Mouse (Mus musculus) limb, embryonic 14.5 days (tissue): Measurements from ENCODE around the gene Pik3r1. TPM values are rescaled to one million over a fixed set of nuclear protein-coding genes. Genes with fewer than 3 reads are reported as not detected.

Experiments used
- ATAC-seq: fragments of 200-750 bp; cut with Nextera tagmentation; 2 replicates; pipeline ENCODE4 v1.8.0; 2017; ENCODE audit warnings: low read depth, moderate number of reproducible peaks, moderate TSS enrichment; ENCODE audit not compliant: low FRiP score
- DNase-seq: peaks from one replicate; pipeline ENCODE4 v3.0.0-alpha.2; 2015; ENCODE audit warnings: low spot score
- H3K27ac ChIP-seq: fragments of 300-500 bp; sonication (generic); replicated peaks from 2 replicates; pipeline ENCODE4 v1.5.1; 2014; ENCODE audit warnings: low read depth, mild to moderate bottlenecking, low read length, moderate library complexity, mixed read lengths
- H3K27me3 ChIP-seq: fragments of 300-500 bp; sonication (generic); 2 replicates; pipeline ENCODE4 v1.6.1; 2014; ENCODE audit warnings: low read length, mixed read lengths; ENCODE audit not compliant: control insufficient read depth, insufficient read depth
- H3K36me3 ChIP-seq: fragments of 300-500 bp; sonication (generic); 2 replicates; pipeline ENCODE4 v1.6.1; 2014; ENCODE audit warnings: mild to moderate bottlenecking, low read length, moderate library complexity, mixed read lengths; ENCODE audit not compliant: control insufficient read depth, insufficient read depth
- H3K4me1 ChIP-seq: fragments of 300-500 bp; sonication (generic); 2 replicates; pipeline ENCODE4 v1.6.1; 2014; ENCODE audit warnings: antibody characterized with exemption, low read length, mixed read lengths; ENCODE audit not compliant: control insufficient read depth, insufficient read depth
- H3K4me2 ChIP-seq: fragments of 300-500 bp; sonication (generic); replicated peaks from 2 replicates; pipeline ENCODE4 v1.6.1; 2014; ENCODE audit warnings: low read depth, mild to moderate bottlenecking, low read length, moderate library complexity; ENCODE audit not compliant: severe bottlenecking
- H3K4me3 ChIP-seq: fragments of 300-500 bp; sonication (generic); replicated peaks from 2 replicates; pipeline ENCODE4 v1.5.1; 2014; ENCODE audit warnings: low read length
- H3K9ac ChIP-seq: fragments of 300-500 bp; sonication (generic); 2 replicates; pipeline ENCODE4 v1.6.1; 2014; ENCODE audit warnings: mild to moderate bottlenecking, low read depth, low read length, moderate library complexity; ENCODE audit not compliant: severe bottlenecking
- H3K9me3 ChIP-seq: fragments of 300-500 bp; sonication (generic); 2 replicates; pipeline ENCODE4 v1.6.1; 2016; ENCODE audit warnings: low read length; ENCODE audit not compliant: control insufficient read depth
- POLR2A ChIP-seq: fragments of 200-500 bp; IDR thresholded peaks from 2 replicates; pipeline ENCODE4 v1.8.0; 2012; ENCODE audit warnings: inconsistent platforms, mild to moderate bottlenecking, moderate library complexity, borderline replicate concordance; ENCODE audit not compliant: insufficient read depth, insufficient read length; ENCODE audit errors: extremely low read depth
- WGBS: fragments of 180-500 bp; shearing (Covaris S2); extraction: QIAGEN DNeasy Blood & Tissue Kit; methylation state at CpG from one replicate; pipeline ENCODE4 v1.1.7; 2014; 5-methylcytosine and 5-hydroxymethylcytosine counted together
- polyA plus RNA-seq, 2 experiments: library from polyadenylated mRNA; depleted of rRNA in 1 of 2; stranded (reverse) in 1 of 2; unstranded in 1 of 2; fragments of >200 nt; fragmentation: Nextera tagmentation in 1 of 2; extraction: Ambion mirVana in 1 of 2; gene quantifications; 2 replicates each; pipeline versions ENCODE4 v1.2.1 to v1.2.3; 2012 to 2014

The Pik3r1 gene
- polyA plus RNA-seq, 2 experiments: 29.2 to 62.2 TPM

DNA sequence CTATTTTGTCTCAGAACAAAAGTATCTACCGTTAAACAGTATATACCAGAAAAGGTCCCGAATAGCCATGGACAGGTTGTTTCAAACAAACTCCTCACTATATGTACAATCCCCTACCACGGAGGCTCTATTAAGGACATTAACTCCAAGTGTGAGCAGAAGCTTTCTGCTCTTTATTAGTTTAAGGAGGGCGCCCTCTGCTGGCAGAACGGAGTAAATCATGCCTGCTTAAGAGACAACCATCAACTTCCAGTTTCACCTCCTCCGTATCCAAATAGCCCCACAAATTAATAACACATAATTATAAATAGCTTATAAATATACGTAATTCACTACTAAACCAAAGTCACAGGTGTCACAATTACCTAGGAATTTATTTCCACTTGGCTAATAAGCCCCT lies 72.1 kb downstream of the Pik3r1 start:
- no peak for TF ChIP-seq POLR2A
- H3K36me3 ChIP-seq: peaks cover under 1% of the 10 kb centered on the region; the same call in 1 of the 2 replicates
- DNase-seq: peak; percentile 96
- no peak overlapping the region for H3K4me3 ChIP-seq
- no peaks in the 10 kb centered on the region for H3K27me3 ChIP-seq
- peaks cover 44% of the 10 kb centered on the region for H3K4me1 ChIP-seq
- H3K27ac ChIP-seq: no peak overlapping the region
- H3K9me3 ChIP-seq: no peaks in the 10 kb centered on the region
- no peak overlapping the region for H3K4me2 ChIP-seq
- WGBS: 3% methylated on average over 7 of the region's 7 CpGs
- H3K9ac ChIP-seq: no peak overlapping the region
- ATAC-seq: no peak

GRCm38 (mm10) chr13:101694496-101695251 lies 73.3 kb downstream of the Pik3r1 start:
- WGBS: 2% methylated on average over 46 of the region's 48 CpGs
- peaks cover 44% of the 10 kb centered on the region for H3K4me1 ChIP-seq
- peak overlapping the region; percentile 80 for H3K4me2 ChIP-seq
- H3K9ac ChIP-seq: peak overlapping the region; percentile 72
- DNase-seq (no peak), ATAC-seq (peak; percentile 27; the same call in 1 of the 2 replicates)
- no peaks in the 10 kb centered on the region; the same call in 1 of the 2 replicates for H3K36me3 ChIP-seq
- TF ChIP-seq POLR2A: no peak
- peak overlapping the region; percentile 57 for H3K4me3 ChIP-seq
- no peaks in the 10 kb centered on the region for H3K27me3 ChIP-seq
- H3K9me3 ChIP-seq: no peaks in the 10 kb centered on the region
- peak overlapping the region; percentile 73 for H3K27ac ChIP-seq

- Histone ChIP-seq H3K27me3 (no peaks in the 10 kb centered on the region), H3K27ac (peak overlapping the region; percentile 73), H3K4me2 (peak overlapping the region; percentile 80), H3K9ac (peak overlapping the region; percentile 72), H3K4me1 (peaks cover 44% of the 10 kb centered on the region), H3K36me3 (peaks cover 5% of the 10 kb centered on the region), H3K4me3 (peak overlapping the region; percentile 57), H3K9me3 (no peaks in the 10 kb centered on the region)
- TF ChIP-seq POLR2A: no peak
- no peak for DNase-seq
- WGBS: 0% methylated on average over 12 of the region's 12 CpGs
- ATAC-seq: peak; percentile 56; the same call in 1 of the 2 replicates
Observed at GRCm38 (mm10) chr13:101693967-101694495, 74.0 kb downstream of the Pik3r1 start.

- H3K9me3 ChIP-seq: no peaks in the 10 kb centered on the region
- H3K36me3 ChIP-seq: peaks cover 13% of the 10 kb centered on the region
- DNase-seq (no peak), ATAC-seq (no peak)
- H3K27ac ChIP-seq: 0 out of 2 replicates have a peak overlapping the region, but pooled peaks have one; percentile 56
- peak overlapping the region; percentile 57 for H3K4me3 ChIP-seq
- H3K9ac ChIP-seq: peak overlapping the region; percentile 72
- H3K27me3 ChIP-seq: no peaks in the 10 kb centered on the region
- WGBS: 48% methylated on average over 7 of the region's 7 CpGs
- peak overlapping the region; percentile 80 for H3K4me2 ChIP-seq
- TF ChIP-seq POLR2A: no peak
- peaks cover 41% of the 10 kb centered on the region for H3K4me1 ChIP-seq
Observed at GRCm38 (mm10) chr13:101692866-101693691, 74.9 kb downstream of the Pik3r1 start.

DNA sequence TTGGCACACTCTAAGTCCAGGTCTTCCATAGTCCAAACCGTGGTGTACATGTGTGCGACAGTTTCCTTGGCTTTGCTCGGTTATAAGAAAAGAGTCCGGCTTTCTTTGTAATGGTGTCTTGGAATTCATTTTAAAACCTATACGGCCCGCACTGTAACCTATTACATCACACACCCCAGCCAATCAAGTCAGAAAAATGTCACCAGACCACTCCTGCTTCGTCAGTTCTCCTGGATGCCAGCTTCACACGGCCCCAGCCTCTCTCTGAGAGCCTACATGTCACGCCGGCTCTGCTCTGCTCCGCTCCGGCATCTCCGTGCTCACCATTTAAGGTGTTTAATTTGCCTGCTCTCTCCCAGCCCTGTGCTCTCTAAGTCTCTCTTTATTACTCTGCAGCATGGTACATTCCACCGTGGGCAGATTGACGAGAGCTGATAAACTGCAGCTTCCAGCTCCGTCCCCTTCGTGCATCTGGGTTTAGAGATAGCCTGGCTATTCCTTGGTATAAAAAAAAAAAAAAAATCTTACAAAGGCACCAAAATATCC lies 75.7 kb downstream of the Pik3r1 start:
- Histone ChIP-seq H3K9ac (peak overlapping the region; percentile 46), H3K4me1 (peaks cover 41% of the 10 kb centered on the region), H3K27ac (peak overlapping the region; percentile 56; the same call in 1 of the 2 replicates), H3K27me3 (no peaks in the 10 kb centered on the region), H3K9me3 (no peaks in the 10 kb centered on the region), H3K4me3 (peak overlapping the region; percentile 57), H3K4me2 (peak overlapping the region; percentile 80), H3K36me3 (peaks cover 20% of the 10 kb centered on the region)
- 9% methylated on average over 17 of the region's 17 CpGs for WGBS
- ATAC-seq (peak; percentile 35; the same call in 1 of the 2 replicates), DNase-seq (peak; percentile 56)
- TF ChIP-seq POLR2A: no peak
